Mouse (Mus musculus) cerebellum, adult 2 months (tissue): ENCODE results near the gene Gm20604. TPM values are rescaled to one million over a fixed set of nuclear protein-coding genes. Genes with fewer than 3 reads are reported as not detected.

Experiments
- DNase-seq, 2 experiments: peaks; one replicate each; pipeline ENCODE4 v3.0.0; 2021
- H3K27ac ChIP-seq: fragments of 200-500 bp; 2 replicates; pipeline ENCODE4 v1.5.1; 2012; ENCODE audit warnings: low read length, control low read depth, inconsistent platforms; ENCODE audit not compliant: insufficient read depth
- H3K27me3 ChIP-seq: fragments of 200-500 bp; 2 replicates; pipeline ENCODE4 v1.6.1; 2012; ENCODE audit warnings: inconsistent platforms, mild to moderate bottlenecking, low read length, moderate library complexity; ENCODE audit not compliant: control insufficient read depth, insufficient read depth
- H3K4me1 ChIP-seq: fragments of 200-500 bp; 2 replicates; pipeline ENCODE4 v1.6.1; 2011; ENCODE audit warnings: low read length; ENCODE audit not compliant: control insufficient read depth, insufficient read depth
- H3K4me3 ChIP-seq: fragments of 200-500 bp; replicated peaks from 2 replicates; pipeline ENCODE3; 2011; ENCODE audit warnings: mild to moderate bottlenecking, low read depth, low read length, control low read depth; ENCODE audit not compliant: insufficient read depth
- CTCF ChIP-seq: fragments of 200-500 bp; IDR thresholded peaks from 2 replicates; pipeline ENCODE4 v1.5.1; 2011; ENCODE audit warnings: low read depth, mild to moderate bottlenecking, control low read depth, low read length, moderate library complexity, borderline replicate concordance; ENCODE audit not compliant: insufficient read depth
- POLR2A ChIP-seq: fragments of 200-500 bp; IDR thresholded peaks from 2 replicates; pipeline ENCODE4 v1.6.1; 2011; ENCODE audit warnings: low read length, control low read depth, borderline replicate concordance; ENCODE audit not compliant: insufficient read depth
- WGBS: fragments of 180-500 bp; shearing (Covaris S2); methylation state at CpG from one replicate; pipeline ENCODE4 v1.1.7; 2018; 5-methylcytosine and 5-hydroxymethylcytosine counted together
- polyA plus RNA-seq: library from polyadenylated mRNA; depleted of rRNA; stranded (reverse); fragments of >200 nt; gene quantifications from 2 replicates; pipeline ENCODE4 v1.2.3, GENCODE M21; 2012

Gm20604 gene
- polyA plus RNA-seq, 1 experiment = 28.7 TPM

- DNase-seq = peak in 1 of 2 experiments; percentile 12
- Histone ChIP-seq H3K27ac (no peak overlapping the region; the same call in 1 of the 2 replicates), H3K4me1 (peaks cover 17% of the 10 kb centered on the region; the same call in 1 of the 2 replicates), H3K4me3 (no peak overlapping the region), H3K27me3 (no peaks in the 10 kb centered on the region)
- WGBS = 82% methylated on average over 5 of the region's 5 CpGs
- no peak for TF ChIP-seq CTCF
- no peak for TF ChIP-seq POLR2A
Measured at GRCm38 (mm10) chr12:102709896-102710295, 48.6 kb downstream of the Gm20604 start.

DNA sequence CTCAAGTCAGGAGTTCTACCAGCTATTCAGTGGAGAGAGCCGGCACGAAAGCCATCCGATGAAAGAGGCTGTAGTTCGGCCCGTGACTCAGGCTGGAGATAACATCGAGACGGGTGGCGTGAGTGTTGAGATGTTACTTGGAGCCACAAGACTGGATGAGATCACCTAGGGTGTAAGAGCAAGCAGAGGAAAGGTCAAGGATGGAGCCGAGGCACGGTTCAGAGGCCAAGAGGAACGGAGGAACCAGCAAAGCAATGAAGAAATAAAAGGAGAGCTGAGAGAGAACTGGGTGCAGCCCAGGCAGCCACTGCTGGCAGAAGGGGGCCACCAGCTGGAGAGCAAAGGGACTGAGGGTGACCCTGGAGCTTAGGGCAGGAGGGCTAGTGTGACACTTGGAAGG lies 50.3 kb downstream of the Gm20604 start:
- DNase-seq = peak in 1 of 2 experiments; percentile 25
- TF ChIP-seq CTCF = no peak
- no peak for TF ChIP-seq POLR2A
- 91% methylated on average over 11 of the region's 11 CpGs for WGBS
- H3K4me3 ChIP-seq = no peak overlapping the region
- H3K27me3 ChIP-seq = no peaks in the 10 kb centered on the region
- peaks cover 17% of the 10 kb centered on the region; the same call in 1 of the 2 replicates for H3K4me1 ChIP-seq
- no peak overlapping the region for H3K27ac ChIP-seq

GRCm38 (mm10) chr12:102706833-102707463 lies 51.5 kb downstream of the Gm20604 start:
- Histone ChIP-seq H3K27ac (no peak overlapping the region), H3K4me3 (no peak overlapping the region), H3K27me3 (no peaks in the 10 kb centered on the region), H3K4me1 (peaks cover 22% of the 10 kb centered on the region; the same call in 1 of the 2 replicates)
- no peak for DNase-seq
- TF ChIP-seq POLR2A = no peak
- no peak for TF ChIP-seq CTCF
- WGBS = 98% methylated on average over 10 of the region's 10 CpGs

DNA sequence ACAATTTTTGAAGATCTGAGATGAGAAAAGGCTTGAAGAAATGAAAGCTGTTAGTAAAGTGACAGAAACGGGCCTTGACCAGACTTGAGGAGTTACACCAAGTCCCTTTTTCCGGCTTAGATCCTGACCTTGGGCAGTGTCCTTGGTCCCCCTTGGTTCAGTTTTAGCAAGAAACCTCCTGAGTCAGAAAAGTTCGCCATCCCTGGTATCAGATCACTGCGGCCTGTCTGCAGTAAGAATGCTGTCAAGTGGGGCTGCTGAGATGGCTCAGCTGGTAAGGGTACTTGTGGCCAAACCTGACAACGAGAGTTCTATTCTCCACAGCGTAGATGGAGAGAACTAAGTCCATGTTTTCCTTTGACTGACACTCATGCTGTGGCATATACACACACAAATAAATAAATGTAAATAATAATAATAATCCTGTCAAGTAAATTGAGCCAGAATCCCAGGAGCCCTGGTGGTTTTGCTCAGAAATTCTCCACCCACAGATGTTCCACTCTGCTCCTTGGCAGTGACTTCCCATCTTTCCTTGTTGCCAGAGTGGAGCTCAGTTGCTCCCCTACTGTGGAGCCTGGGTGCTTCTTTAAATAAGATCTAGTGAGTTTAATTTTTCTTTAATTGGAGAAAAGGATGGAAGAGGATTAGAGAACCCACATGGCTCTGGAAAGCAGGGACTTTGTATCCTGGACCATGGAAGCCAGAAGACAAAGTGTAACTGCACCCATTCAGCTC lies 52.4 kb downstream of the Gm20604 start:
- 87% methylated on average over 6 of the region's 6 CpGs for WGBS
- TF ChIP-seq POLR2A = no peak
- no peak for TF ChIP-seq CTCF
- peak in 1 of 2 experiments; percentile 20 for DNase-seq
- no peaks in the 10 kb centered on the region for H3K27me3 ChIP-seq
- peak overlapping the region; percentile 58; the same call in 1 of the 2 replicates for H3K27ac ChIP-seq
- H3K4me3 ChIP-seq = no peak overlapping the region
- peaks cover 20% of the 10 kb centered on the region for H3K4me1 ChIP-seq

DNA sequence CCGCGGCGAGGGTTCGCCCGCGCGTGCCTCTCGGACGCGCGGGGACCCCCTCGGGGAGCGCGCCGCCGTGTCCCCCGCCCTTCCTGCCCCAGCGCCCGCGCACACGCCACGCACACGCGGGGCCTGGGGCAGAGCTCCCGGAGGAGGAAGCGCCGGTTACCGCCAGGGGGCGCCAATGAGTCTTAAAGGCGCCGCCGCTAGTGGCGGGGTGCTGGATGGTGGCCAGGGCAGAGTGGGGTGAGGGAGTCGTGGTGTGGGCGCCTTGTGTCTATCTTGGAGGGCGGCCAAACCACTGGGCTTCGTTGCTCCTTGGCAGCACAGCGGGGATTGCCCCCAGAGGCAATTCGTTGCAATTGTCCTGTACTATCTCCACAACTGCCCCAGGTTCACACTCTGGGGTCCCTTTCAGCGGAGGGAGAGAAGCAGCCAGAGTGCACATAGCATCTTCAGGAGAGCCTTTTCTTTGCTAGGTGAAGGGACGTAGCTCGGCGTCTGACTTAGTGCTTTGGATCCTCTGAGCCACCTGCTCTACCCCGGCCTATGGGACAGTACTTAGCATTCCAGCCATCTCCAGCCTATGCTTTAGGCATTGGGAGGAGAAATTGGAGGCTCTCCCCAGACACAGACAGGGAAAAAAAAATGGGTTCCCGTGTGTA lies 53.1 kb downstream of the Gm20604 start:
- 2% methylated on average over 45 of the region's 45 CpGs for WGBS
- peak overlapping the region; percentile 50 for H3K4me3 ChIP-seq
- H3K27me3 ChIP-seq = no peaks in the 10 kb centered on the region
- DNase-seq = peak; percentile 89 to 95
- H3K27ac ChIP-seq = peak overlapping the region; percentile 58
- TF ChIP-seq POLR2A (no peak; the same call in 1 of the 2 replicates), CTCF (peak; percentile 72; the same call in 1 of the 2 replicates)
- H3K4me1 ChIP-seq = peaks cover 14% of the 10 kb centered on the region

GRCm38 (mm10) chr12:102704457-102705198 lies 53.8 kb downstream of the Gm20604 start, which contains the start of gene Itpk1:
TSS of gene Itpk1 (minus strand) at chr12:102704930.
- peak within 1 kb of the TSS; percentile 86 for H3K4me3 ChIP-seq
- peaks cover 14% of the 10 kb centered on the region for H3K4me1 ChIP-seq
- no peaks in the 10 kb centered on the region for H3K27me3 ChIP-seq
- peak; percentile 72 to 77 for DNase-seq
- peak within 1 kb of the TSS; percentile 75 for H3K27ac ChIP-seq
- TF ChIP-seq POLR2A = peak; percentile 52; the same call in 1 of the 2 replicates
- TF ChIP-seq CTCF = no peak
- under 1% methylated on average over 98 of the region's 105 CpGs for WGBS

- DNase-seq = peak; percentile 55 to 61
- 2% methylated on average over 17 of the region's 17 CpGs for WGBS
- Histone ChIP-seq H3K27me3 (no peaks in the 10 kb centered on the region), H3K4me1 (peaks cover 20% of the 10 kb centered on the region), H3K4me3 (peak overlapping the region; percentile 86), H3K27ac (peak overlapping the region; percentile 75)
- no peak for TF ChIP-seq POLR2A
- no peak for TF ChIP-seq CTCF
Measured at GRCm38 (mm10) chr12:102703921-102704408, 54.5 kb downstream of the Gm20604 start.
